Comparison of ENCODE assay signal across 8 mouse cellular contexts in the genomic region with DNA sequence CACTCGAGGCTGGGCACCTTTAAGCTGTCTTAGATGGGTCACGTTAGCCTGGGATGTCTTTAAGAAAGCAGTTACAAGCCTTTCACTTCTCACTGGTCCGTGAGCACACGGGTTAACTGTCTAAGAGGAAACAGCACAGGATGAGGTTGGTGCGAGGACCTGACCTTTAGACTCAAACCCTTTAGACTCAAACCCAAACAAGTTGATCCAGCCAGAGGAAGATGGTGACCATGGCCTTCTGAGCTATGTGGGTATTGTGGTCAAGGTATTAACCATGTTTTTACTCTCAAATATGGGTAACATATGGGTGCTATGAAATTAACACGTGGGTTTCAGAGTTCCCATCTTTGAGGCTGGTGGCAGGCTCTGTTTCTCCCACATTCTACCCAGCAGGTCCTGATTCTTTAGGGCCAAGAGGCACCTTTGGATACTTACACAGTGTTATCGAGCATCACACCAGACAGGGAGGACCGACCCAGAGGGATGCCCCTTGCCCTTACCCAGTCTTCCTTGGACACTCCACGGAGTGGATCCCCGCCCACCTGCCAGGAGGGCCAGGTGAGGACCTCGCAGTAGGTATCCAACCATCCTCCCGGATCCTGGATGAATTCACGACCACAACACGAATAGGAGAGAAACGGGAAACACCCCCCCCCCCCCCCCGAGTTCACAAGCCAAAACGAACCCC. TPM values are rescaled to one million over a fixed set of nuclear protein-coding genes. Genes with fewer than 3 reads are reported as not detected.
A peak's percentile ranks its signal among the peaks of the same experiment; 100 is the strongest.
DNase-seq lines count a peak whose midpoint lies in the region; ATAC-seq and TF ChIP-seq lines count a peak whose summit lies in the region.

No protein-coding gene starts in this region.

- no peaks in the 10 kb centered on the region for H3K36me3 ChIP-seq in kidney, adult 2 months (ENCODE audit: control insufficient read depth, insufficient read depth, low read length)
- H3K36me3 ChIP-seq in limb, embryonic 11.5 days (ENCODE audit: control insufficient read depth, insufficient read depth, low read length): no peaks in the 10 kb centered on the region
- H3K36me3 ChIP-seq in neural tube, embryonic 14.5 days (ENCODE audit: control insufficient read depth, insufficient read depth, low read length): no peaks in the 10 kb centered on the region

- H3K9ac ChIP-seq in limb, embryonic 11.5 days (ENCODE audit: low read length): no peak overlapping the region
- H3K9ac ChIP-seq in neural tube, embryonic 14.5 days (replicated peaks; ENCODE audit: low read depth, low read length): no peak overlapping the region

- no peak for TF ChIP-seq POLR2A in kidney, adult 2 months (IDR thresholded peaks at IDR 0.05; ENCODE audit: low read depth, low read length)

- no peaks in the 10 kb centered on the region for H3K9me3 ChIP-seq in limb, embryonic 11.5 days (ENCODE audit: control insufficient read depth, low read length)
- no peaks in the 10 kb centered on the region for H3K9me3 ChIP-seq in neural tube, embryonic 14.5 days (ENCODE audit: control insufficient read depth, low read length)

- peak; percentile 28 for DNase-seq in kidney, postnatal 14 days
- no peak for DNase-seq in kidney, adult 2 months
- DNase-seq in limb, embryonic 11.5 days (ENCODE audit: low spot score): no peak
- no peak for DNase-seq in adrenal gland, adult 8-10 months
- DNase-seq in right cerebral cortex, adult 2 months (ENCODE audit: low spot score in 2 of 2): no peak
- DNase-seq in frontal cortex, postnatal 14 days (ENCODE audit: low spot score in 2 of 2): no peak

- H3K27ac ChIP-seq in kidney, adult 2 months (ENCODE audit: insufficient read depth, low read depth, low read length): no peak overlapping the region
- H3K27ac ChIP-seq in limb, embryonic 11.5 days (replicated peaks; ENCODE audit: low read depth, low read length): no peak overlapping the region
- H3K27ac ChIP-seq in neural tube, embryonic 14.5 days (ENCODE audit: low read depth, low read length): no peak overlapping the region

- peak overlapping the region; percentile 30 for H3K4me2 ChIP-seq in limb, embryonic 11.5 days (ENCODE audit: low read depth, severe bottlenecking)
- H3K4me2 ChIP-seq in neural tube, embryonic 14.5 days (ENCODE audit: low read depth, low read length): peak overlapping the region; percentile 32

- no peaks in the 10 kb centered on the region for H3K27me3 ChIP-seq in kidney, adult 2 months (replicated peaks; ENCODE audit: control insufficient read depth, insufficient read depth, low read length)
- H3K27me3 ChIP-seq in limb, embryonic 11.5 days (ENCODE audit: control insufficient read depth, insufficient read depth, low read length): no peaks in the 10 kb centered on the region
- H3K27me3 ChIP-seq in neural tube, embryonic 14.5 days (ENCODE audit: control insufficient read depth, insufficient read depth, low read length): no peaks in the 10 kb centered on the region

- 0 out of 2 replicates have a peak, but pooled peaks have one; percentile 11 for ATAC-seq in erythroblast, adult 5-6 weeks (replicated peaks; ENCODE audit: low FRiP score, poor library complexity, severe bottlenecking)
- ATAC-seq in limb, embryonic 11.5 days (ENCODE audit: insufficient number of reproducible peaks, low FRiP score, low TSS enrichment, low read depth): peak; percentile 70; the same call in 1 of the 2 replicates
- peak; percentile 39; the same call in 1 of the 2 replicates for ATAC-seq in neural tube, embryonic 14.5 days (ENCODE audit: low read depth)

- TF ChIP-seq CTCF in kidney, adult 2 months (conservative IDR thresholded peaks at IDR 0.05; ENCODE audit: insufficient read depth, insufficient read length, low read depth, low read length): no peak

- H3K4me1 ChIP-seq in kidney, adult 2 months (ENCODE audit: control insufficient read depth, insufficient read depth, low read length): peaks cover 3% of the 10 kb centered on the region; the same call in 1 of the 2 replicates
- no peaks in the 10 kb centered on the region for H3K4me1 ChIP-seq in limb, embryonic 11.5 days (ENCODE audit: control insufficient read depth, insufficient read depth, low read length)
- peaks cover 10% of the 10 kb centered on the region; the same call in 1 of the 2 replicates for H3K4me1 ChIP-seq in neural tube, embryonic 14.5 days (ENCODE audit: control insufficient read depth, insufficient read depth, low read length)

- no peak overlapping the region for H3K4me3 ChIP-seq in kidney, adult 2 months (ENCODE audit: insufficient read depth, low read depth, low read length)
- H3K4me3 ChIP-seq in limb, embryonic 11.5 days (ENCODE audit: low read depth, low read length): no peak overlapping the region
- H3K4me3 ChIP-seq in neural tube, embryonic 14.5 days (ENCODE audit: low read depth, low read length): no peak overlapping the region

- WGBS in kidney, adult 2 months: 30% methylated on average over 17 of the region's 17 CpGs
- WGBS in limb, embryonic 11.5 days: 33% methylated on average over 17 of the region's 17 CpGs
- 39% methylated on average over 17 of the region's 17 CpGs for WGBS in neural tube, embryonic 14.5 days

RNA-seq across cellular contexts. Expression of gene Gna13, which starts 31.8 kb away (rescaled TPM):
- 26.6 and 27.8 TPM in 2 replicates for polyA plus RNA-seq in kidney, adult 2 months (2012; rRNA removed)
- 23.4 and 30.0 TPM in 2 replicates for total RNA-seq in erythroblast, adult 5-6 weeks (2015; ENCODE audit: low replicate concordance)
- 23.4 TPM in 2 replicates for total RNA-seq in erythroblast, adult 5-6 weeks (2017; ENCODE audit: low replicate concordance)
- polyA plus RNA-seq in limb, embryonic 11.5 days (2014; fragmentation: Nextera tagmentation; extraction: Ambion mirVana): 25.4 and 27.5 TPM in 2 replicates
- polyA plus RNA-seq in neural tube, embryonic 14.5 days (2014; fragmentation: Nextera tagmentation; extraction: Ambion mirVana): 23.0 and 23.2 TPM in 2 replicates
- 10 to 100 TPM; 65.1 to 70.3 (median 68.0) TPM for total RNA-seq in adrenal gland, adult 8-10 months (2022)

RNA-seq across cellular contexts. Expression of gene Rgs9, which starts 32.9 kb away (rescaled TPM):
- polyA plus RNA-seq in kidney, adult 2 months (2012; rRNA removed): 0.86 and 1.4 TPM in 2 replicates
- total RNA-seq in erythroblast, adult 5-6 weeks (2015; ENCODE audit: low replicate concordance): 2.1 TPM in 1 of 2 replicates, not detected in the other
- not detected in 2 replicates for total RNA-seq in erythroblast, adult 5-6 weeks (2017; ENCODE audit: low replicate concordance)
- 2.8 and 3.1 TPM in 2 replicates for polyA plus RNA-seq in limb, embryonic 11.5 days (2014; fragmentation: Nextera tagmentation; extraction: Ambion mirVana)
- polyA plus RNA-seq in neural tube, embryonic 14.5 days (2014; fragmentation: Nextera tagmentation; extraction: Ambion mirVana): 7.1 and 16.1 TPM in 2 replicates
- 1 to 10 TPM; 4.9 to 9.8 (median 7.4) TPM for total RNA-seq in adrenal gland, adult 8-10 months (2022)

Comparison
In these comparisons a context has a peak if more than half of its experiments do, and no peak if none do; other contexts are left out.
1. ATAC-seq: peak in every context shown above with its lines; median percentile 70 in limb, embryonic 11.5 days; 39 in neural tube, embryonic 14.5 days; 11 in erythroblast, adult 5-6 weeks.